Mouse (Mus musculus) frontal cortex, adult 2 months (tissue): ENCODE data around the gene Olfr1158. TPM values are rescaled to one million over a fixed set of nuclear protein-coding genes. Genes with fewer than 3 reads are reported as not detected.
"Not testable (repeated sequence)": the region's sequence is repeated elsewhere in the genome, so short reads cannot be mapped to it uniquely, and the experiment has no call there.

Experiments used
- DNase-seq, 2 experiments: peaks; one replicate each; pipeline ENCODE4 v3.0.0; 2022; ENCODE audit warnings: low spot score in 1 of 2; ENCODE audit errors: extremely low spot score in 1 of 2
- polyA plus RNA-seq: library from polyadenylated mRNA; depleted of rRNA; stranded (reverse); fragments of >200 nt; gene quantifications from 2 replicates; pipeline ENCODE4 v1.2.3, GENCODE M21; 2012; rRNA removed

Olfr1158 gene
- polyA plus RNA-seq, result not detected in 2 replicates

GRCm38 (mm10) chr2:87989813-87990212 lies at the start of gene Olfr1158:
TSS of gene Olfr1158 (plus strand) at chr2:87990113.
- DNase-seq, result no peak

DNA sequence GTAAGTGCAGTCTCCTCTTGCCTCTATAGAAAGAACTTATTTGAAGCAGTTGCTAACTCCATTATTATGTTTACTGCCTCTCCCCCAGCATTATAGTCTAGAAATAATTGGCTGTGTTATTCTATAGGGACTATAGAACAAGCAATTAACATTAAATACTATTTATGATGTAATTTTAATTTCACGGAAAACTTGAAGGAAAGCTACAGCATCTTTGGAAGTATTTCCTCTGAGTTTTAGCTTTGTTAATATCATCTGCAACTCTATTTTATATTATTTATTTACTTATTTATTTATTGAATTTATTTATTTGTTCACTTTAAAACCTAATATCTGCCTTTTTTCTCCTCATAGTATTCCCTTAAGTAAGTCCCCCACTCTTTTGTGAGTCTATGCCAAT lies 44.9 kb upstream of the Olfr1158 start, which contains the start of gene Olfr1155:
Gene Olfr1155 (minus strand): TSS at position 101 of the 400 bp plus-strand sequence.
- no peak for DNase-seq

- DNase-seq, result no peak
These were observed 36.9 kb upstream of the Olfr1158 start, which contains the start of gene Olfr1156 for GRCm38 (mm10) chr2:87953000-87953399. TSS of gene Olfr1156 (minus strand) at chr2:87953100.

GRCm38 (mm10) chr2:87968199-87968598 lies 21.7 kb upstream of the Olfr1158 start, which contains the start of gene Olfr1157:
TSS of gene Olfr1157 (minus strand) at chr2:87968299.
- no peak for DNase-seq

GRCm38 (mm10) chr2:87974563-87974962 lies 15.3 kb upstream of the Olfr1158 start, which contains the start of gene Olfr74:
TSS of gene Olfr74 (minus strand) at chr2:87974663.
- DNase-seq, result no peak

GRCm38 (mm10) chr2:88007515-88008318 lies 17.8 kb downstream of the Olfr1158 start, which contains the start of gene Olfr1160:
TSS of gene Olfr1160 (minus strand) at chr2:88008268.
- no peak for DNase-seq

GRCm38 (mm10) chr2:88022474-88022873 lies 32.6 kb downstream of the Olfr1158 start, which contains the start of gene Olfr1161:
TSS of gene Olfr1161 (plus strand) at chr2:88022774.
- not testable (repeated sequence) for DNase-seq

GRCm38 (mm10) chr2:88037599-88037998 lies 47.7 kb downstream of the Olfr1158 start, which contains the start of gene Olfr73:
TSS of gene Olfr73 (minus strand) at chr2:88037699.
- DNase-seq, result no peak

Other genes with a start within 250 kb of the Olfr1158 start
- gene Olfr1140, start 246.4 kb upstream of the Olfr1158 start, polyA plus RNA-seq, result 0.13 TPM in 1 of 2 replicates, not detected in the other
- not detected in 2 replicates for gene Olfr1141, start 236.1 kb upstream of the Olfr1158 start, polyA plus RNA-seq
- 0.11 TPM in 1 of 2 replicates, not detected in the other for gene Olfr152, start 210.6 kb upstream of the Olfr1158 start, polyA plus RNA-seq
- not detected in 2 replicates for gene Olfr1143, start 189.5 kb upstream of the Olfr1158 start, polyA plus RNA-seq
- gene Olfr1145, start 180.3 kb upstream of the Olfr1158 start, polyA plus RNA-seq, result not detected in 2 replicates
- gene Olfr1148, start 159.6 kb upstream of the Olfr1158 start, polyA plus RNA-seq, result not detected in 2 replicates
- gene Olfr1150-ps1, start 146.1 kb upstream of the Olfr1158 start, polyA plus RNA-seq, result not detected in 2 replicates
- not detected in 2 replicates for gene Olfr1151, start 134.3 kb upstream of the Olfr1158 start, polyA plus RNA-seq
- gene Olfr1152, start 123.6 kb upstream of the Olfr1158 start, polyA plus RNA-seq, result not detected in 2 replicates
- not detected in 2 replicates for gene Olfr1153, start 95.2 kb upstream of the Olfr1158 start, polyA plus RNA-seq
- gene Olfr1154, start 84.9 kb upstream of the Olfr1158 start, polyA plus RNA-seq, result not detected in 2 replicates
- gene Olfr1155, start 45.0 kb upstream of the Olfr1158 start, polyA plus RNA-seq, result not detected in 2 replicates
- not detected in 2 replicates for gene Olfr1156, start 37.0 kb upstream of the Olfr1158 start, polyA plus RNA-seq
- gene Olfr1157, start 21.8 kb upstream of the Olfr1158 start, polyA plus RNA-seq, result not detected in 2 replicates
- not detected in 2 replicates for gene Olfr74, start 15.4 kb upstream of the Olfr1158 start, polyA plus RNA-seq
- 0.02 TPM in 1 of 2 replicates, not detected in the other for gene Olfr1160, start 18.2 kb downstream of the Olfr1158 start, polyA plus RNA-seq
- not detected in 2 replicates for gene Olfr1161, start 32.7 kb downstream of the Olfr1158 start, polyA plus RNA-seq
- gene Olfr73, start 47.6 kb downstream of the Olfr1158 start, polyA plus RNA-seq, result not detected in 2 replicates
- gene Olfr1162, start 61.0 kb downstream of the Olfr1158 start, polyA plus RNA-seq, result not detected in 2 replicates
- gene Olfr1163, start 81.7 kb downstream of the Olfr1158 start, polyA plus RNA-seq, result not detected in 2 replicates
- not detected in 2 replicates for gene Olfr1164, start 103.9 kb downstream of the Olfr1158 start, polyA plus RNA-seq
- not detected in 2 replicates for gene Olfr1166, start 138.2 kb downstream of the Olfr1158 start, polyA plus RNA-seq
- gene Olfr1167, start 165.1 kb downstream of the Olfr1158 start, polyA plus RNA-seq, result not detected in 2 replicates
- gene Olfr1168, start 191.8 kb downstream of the Olfr1158 start, polyA plus RNA-seq, result not detected in 2 replicates
- not detected in 2 replicates for gene Olfr1170, start 238.2 kb downstream of the Olfr1158 start, polyA plus RNA-seq